Mouse (Mus musculus) yolk sac, embryonic 10.5 days (tissue): Measurements from ENCODE around the gene Osbpl3.

Experiments
- DNase-seq: peaks from one replicate; pipeline ENCODE4 v3.0.0-alpha.2; 2017; ENCODE audit warnings: low spot score

Osbpl3 gene

GRCm38 (mm10) chr6:50334846-50335821 is 120.9 kb downstream of the Osbpl3 start:
- no peak for DNase-seq

- no peak for DNase-seq
Measured at GRCm38 (mm10) chr6:50333346-50333745, 122.7 kb downstream of the Osbpl3 start.

- DNase-seq = no peak
Measured at GRCm38 (mm10) chr6:50331477-50331876, 124.5 kb downstream of the Osbpl3 start.

GRCm38 (mm10) chr6:50329380-50329779 is 126.6 kb downstream of the Osbpl3 start:
- DNase-seq = no peak

- no peak for DNase-seq
Measured at GRCm38 (mm10) chr6:50328901-50329300, 127.1 kb downstream of the Osbpl3 start.

- DNase-seq = no peak
Measured at GRCm38 (mm10) chr6:50326192-50326591, 129.8 kb downstream of the Osbpl3 start.

GRCm38 (mm10) chr6:50325485-50325884 is 130.5 kb downstream of the Osbpl3 start:
- no peak for DNase-seq

GRCm38 (mm10) chr6:50322631-50323030 is 133.4 kb downstream of the Osbpl3 start:
- no peak for DNase-seq

- DNase-seq = no peak
Measured at GRCm38 (mm10) chr6:50321739-50322138, 134.3 kb downstream of the Osbpl3 start.

- DNase-seq = no peak
Measured at GRCm38 (mm10) chr6:50318590-50319172, 137.3 kb downstream of the Osbpl3 start.

- DNase-seq = no peak
Measured at GRCm38 (mm10) chr6:50318150-50318549, 137.9 kb downstream of the Osbpl3 start.

GRCm38 (mm10) chr6:50316795-50317505 is 139.1 kb downstream of the Osbpl3 start:
- no peak for DNase-seq

- no peak for DNase-seq
Measured at GRCm38 (mm10) chr6:50314406-50315071, 141.5 kb downstream of the Osbpl3 start.

GRCm38 (mm10) chr6:50312647-50313046 is 143.4 kb downstream of the Osbpl3 start:
- peak; percentile 65 for DNase-seq

GRCm38 (mm10) chr6:50309019-50309418 is 147.0 kb downstream of the Osbpl3 start:
- DNase-seq = peak; percentile 27

GRCm38 (mm10) chr6:50306625-50307024 is 149.4 kb downstream of the Osbpl3 start:
- no peak for DNase-seq

GRCm38 (mm10) chr6:50304949-50305491 is 151.0 kb downstream of the Osbpl3 start:
- DNase-seq = peak; percentile 37

- DNase-seq = no peak
Measured at GRCm38 (mm10) chr6:50301121-50301520, 154.9 kb downstream of the Osbpl3 start.

GRCm38 (mm10) chr6:50300622-50301021 is 155.4 kb downstream of the Osbpl3 start:
- DNase-seq = no peak

- DNase-seq = no peak
Measured at GRCm38 (mm10) chr6:50299071-50299470, 156.9 kb downstream of the Osbpl3 start.

GRCm38 (mm10) chr6:50297671-50298070 is 158.3 kb downstream of the Osbpl3 start:
- DNase-seq = no peak

- DNase-seq = no peak
Measured at GRCm38 (mm10) chr6:50295136-50295535, 160.9 kb downstream of the Osbpl3 start.
